Mouse (Mus musculus) bone marrow, adult 2 months (tissue): ENCODE measurements at regions not wholly inside any gene's neighbourhood (a gene's known extent, or its start where the extent isn't known, plus 50 kb on each side); places are given as distances from the start of the nearest gene placed in this dataset.

Experiments used
- H3K27ac ChIP-seq: fragments of 200-500 bp; 2 replicates; pipeline ENCODE4 v1.5.1; 2012; ENCODE audit warnings: low read depth, mild to moderate bottlenecking, control low read depth, inconsistent platforms, low read length; ENCODE audit not compliant: control insufficient read depth, poor library complexity, insufficient read depth
- H3K4me1 ChIP-seq: fragments of 200-500 bp; 2 replicates; pipeline ENCODE4 v1.6.1; 2011; ENCODE audit warnings: low read length; ENCODE audit not compliant: control insufficient read depth, insufficient read depth
- H3K4me3 ChIP-seq: fragments of 200-500 bp; replicated peaks from 2 replicates; pipeline ENCODE3; 2011; ENCODE audit warnings: mild to moderate bottlenecking, low read depth, low read length, control low read depth; ENCODE audit not compliant: control insufficient read depth
- CTCF ChIP-seq: fragments of 200-500 bp; IDR thresholded peaks from 2 replicates; pipeline ENCODE4 v1.5.1; 2011; ENCODE audit warnings: low read length, control low read depth; ENCODE audit not compliant: control insufficient read depth, insufficient read depth
- POLR2A ChIP-seq: fragments of 200-500 bp; IDR thresholded peaks from 2 replicates; pipeline ENCODE4 v1.6.1; 2011; ENCODE audit warnings: low read depth, mild to moderate bottlenecking, control low read depth, low read length, borderline replicate concordance; ENCODE audit not compliant: control insufficient read depth
- WGBS: fragments of 180-500 bp; shearing (Covaris S2); methylation state at CpG from one replicate; pipeline ENCODE4 v1.1.7; 2018; 5-methylcytosine and 5-hydroxymethylcytosine counted together

DNA sequence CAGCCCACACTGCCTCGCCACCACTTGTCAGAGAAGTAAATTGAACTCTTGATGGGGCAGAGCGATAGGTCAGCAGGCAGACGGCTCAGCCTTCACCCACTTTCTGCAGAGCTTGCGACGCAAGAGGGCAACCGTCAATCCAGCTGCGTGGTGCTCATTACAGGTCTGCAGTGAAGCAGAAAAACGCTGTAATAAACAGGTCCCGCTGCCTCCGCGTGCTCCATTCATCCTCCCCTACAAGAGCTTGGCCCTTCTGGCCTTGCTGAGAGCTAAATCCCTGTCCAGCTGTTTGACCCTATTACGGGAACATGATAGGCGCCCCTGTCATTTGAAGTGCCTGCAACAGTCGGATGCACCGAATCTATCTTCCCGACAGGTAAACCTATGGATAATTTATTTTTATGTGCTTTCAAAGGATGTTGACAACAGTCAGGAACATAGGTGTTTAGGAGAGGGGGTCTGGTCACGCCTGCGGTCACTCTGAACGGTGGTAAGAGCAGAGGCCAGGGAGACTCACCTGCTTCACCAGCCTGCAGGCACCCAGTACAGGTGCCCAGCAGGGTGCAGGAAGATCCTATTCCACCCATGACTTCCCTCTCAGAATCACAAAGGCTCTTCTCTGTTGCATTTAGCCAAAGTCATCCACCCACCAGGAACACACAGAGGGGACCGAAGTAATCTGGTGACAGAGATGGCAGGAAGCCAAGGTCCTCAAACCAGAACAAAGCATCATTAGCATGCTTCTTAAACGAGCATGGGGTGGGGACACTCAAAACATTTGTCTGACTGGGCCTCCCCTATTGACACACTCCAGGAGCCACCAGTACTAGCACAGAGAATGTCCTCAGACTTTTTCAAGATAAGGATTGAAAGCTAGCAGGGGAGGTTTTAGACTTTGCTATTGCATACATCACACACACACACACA is 464.1 kb upstream of the Mgmt start:
- Histone ChIP-seq H3K4me1 (no peaks in the 10 kb centered on the region), H3K4me3 (no peak overlapping the region), H3K27ac (no peak overlapping the region)
- 73% methylated on average over 21 of the region's 21 CpGs for WGBS
- TF ChIP-seq POLR2A (no peak), CTCF (no peak)

DNA sequence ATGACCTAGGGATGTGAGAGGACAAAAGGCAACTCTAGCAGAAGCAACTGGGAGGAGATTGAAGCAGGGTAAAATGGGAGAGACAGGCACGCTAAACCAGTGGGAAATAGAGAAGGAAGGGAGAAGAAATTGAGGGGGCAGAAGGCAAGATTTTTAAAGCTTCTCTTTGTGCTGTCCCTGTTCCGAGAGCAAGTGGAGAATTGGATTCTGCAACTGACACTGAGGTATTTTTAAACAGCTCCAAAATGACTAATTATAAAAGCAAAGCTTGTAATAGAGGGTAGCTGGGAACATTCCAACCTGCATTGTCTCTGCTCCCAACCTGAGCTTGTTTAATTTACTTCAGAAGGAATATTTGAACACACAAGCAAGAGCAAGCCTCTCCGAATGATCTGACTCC is 460.7 kb upstream of the Mgmt start:
- Histone ChIP-seq H3K27ac (no peak overlapping the region), H3K4me1 (no peaks in the 10 kb centered on the region), H3K4me3 (no peak overlapping the region)
- 76% methylated on average over 3 of the region's 3 CpGs for WGBS
- TF ChIP-seq POLR2A = no peak
- no peak for TF ChIP-seq CTCF

DNA sequence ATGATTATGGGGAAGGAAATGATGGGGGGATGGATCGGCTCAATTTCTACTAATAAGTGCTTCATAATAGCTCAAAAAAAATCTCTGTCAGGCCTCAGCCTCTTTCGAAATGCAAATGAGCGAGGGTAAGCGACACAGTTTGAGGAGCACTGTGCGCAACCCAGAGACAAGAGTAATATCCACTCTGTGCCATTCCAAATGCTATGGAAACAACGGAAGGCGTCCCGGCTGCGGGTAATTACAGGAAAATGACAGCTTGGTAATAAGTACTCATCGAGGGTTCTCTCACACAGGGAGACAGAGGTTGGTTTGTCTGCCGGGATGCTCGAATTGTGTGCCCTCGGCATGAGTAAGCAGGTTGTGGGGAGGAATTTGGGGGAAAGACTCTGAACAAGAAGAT is 459.9 kb upstream of the Mgmt start:
- Histone ChIP-seq H3K4me3 (no peak overlapping the region), H3K27ac (no peak overlapping the region), H3K4me1 (no peaks in the 10 kb centered on the region)
- TF ChIP-seq CTCF (no peak), POLR2A (no peak)
- 86% methylated on average over 13 of the region's 13 CpGs for WGBS

DNA sequence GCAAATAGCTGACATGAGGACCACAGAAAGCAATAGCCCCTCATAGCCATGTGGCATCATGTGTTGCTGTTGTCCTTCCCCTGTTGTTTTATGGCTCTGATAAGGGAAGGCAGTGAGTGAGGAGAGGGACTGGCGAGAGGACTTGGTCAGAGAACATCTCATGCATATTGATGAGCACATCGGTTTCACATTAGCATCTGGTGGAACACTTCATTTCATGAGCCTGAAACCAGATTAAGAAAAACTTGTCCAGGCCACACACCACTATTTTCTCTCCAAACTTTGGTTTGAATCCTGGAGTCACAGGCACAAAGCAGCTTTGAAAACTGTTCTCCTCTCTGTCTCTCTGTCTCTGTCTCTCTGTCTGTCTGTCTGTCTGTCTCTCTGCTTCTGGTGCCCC is 451.0 kb upstream of the Mgmt start:
- 62% methylated on average over 2 of the region's 2 CpGs for WGBS
- H3K27ac ChIP-seq = no peak overlapping the region
- no peaks in the 10 kb centered on the region for H3K4me1 ChIP-seq
- TF ChIP-seq POLR2A = no peak
- no peak for TF ChIP-seq CTCF
- no peak overlapping the region for H3K4me3 ChIP-seq

DNA sequence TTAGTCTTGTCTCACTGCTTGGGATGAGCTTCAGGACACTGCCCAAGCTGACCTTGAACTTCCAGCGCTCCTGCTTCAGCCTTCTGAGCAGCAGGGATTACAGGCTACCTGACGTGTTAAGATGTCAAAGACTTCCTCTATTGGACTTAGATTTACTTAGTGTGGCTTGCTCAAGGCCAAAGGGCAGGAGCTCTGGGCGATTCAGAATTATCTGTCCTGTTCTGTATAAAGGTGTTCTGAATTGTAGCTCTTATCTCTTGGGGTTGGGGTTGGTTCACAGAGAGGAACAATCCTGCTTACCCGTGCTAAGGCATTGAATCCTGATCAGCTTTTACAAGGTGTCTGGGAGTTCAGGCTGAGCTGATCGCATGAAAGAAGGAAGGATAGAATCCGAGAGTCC is 449.3 kb upstream of the Mgmt start:
- Histone ChIP-seq H3K27ac (no peak overlapping the region), H3K4me3 (no peak overlapping the region), H3K4me1 (no peaks in the 10 kb centered on the region)
- no peak for TF ChIP-seq CTCF
- no peak for TF ChIP-seq POLR2A
- 69% methylated on average over 6 of the region's 6 CpGs for WGBS

DNA sequence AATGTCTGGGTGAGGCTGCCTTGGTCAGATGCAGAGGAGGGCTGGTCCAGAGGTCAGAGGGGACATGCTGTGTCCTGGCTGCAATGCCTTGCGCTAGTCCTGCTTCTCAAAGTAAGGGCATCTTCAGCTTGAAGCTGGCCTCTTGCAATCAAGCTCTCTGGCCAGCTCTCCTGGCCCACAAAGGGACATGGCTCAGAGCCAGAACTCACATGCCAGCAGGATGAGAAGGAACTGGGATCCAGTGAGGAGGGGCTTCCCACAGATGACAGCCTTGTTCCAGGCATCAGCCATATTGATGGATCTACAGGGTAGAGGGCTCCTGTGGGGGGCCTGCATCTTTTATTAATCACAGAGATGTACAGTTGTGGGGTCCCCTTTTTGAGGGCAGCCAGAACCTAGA is 445.1 kb upstream of the Mgmt start:
- H3K4me3 ChIP-seq = no peak overlapping the region
- H3K4me1 ChIP-seq = no peaks in the 10 kb centered on the region
- WGBS = 85% methylated on average over 1 of the region's 1 CpGs
- TF ChIP-seq POLR2A (no peak), CTCF (no peak)
- no peak overlapping the region for H3K27ac ChIP-seq

DNA sequence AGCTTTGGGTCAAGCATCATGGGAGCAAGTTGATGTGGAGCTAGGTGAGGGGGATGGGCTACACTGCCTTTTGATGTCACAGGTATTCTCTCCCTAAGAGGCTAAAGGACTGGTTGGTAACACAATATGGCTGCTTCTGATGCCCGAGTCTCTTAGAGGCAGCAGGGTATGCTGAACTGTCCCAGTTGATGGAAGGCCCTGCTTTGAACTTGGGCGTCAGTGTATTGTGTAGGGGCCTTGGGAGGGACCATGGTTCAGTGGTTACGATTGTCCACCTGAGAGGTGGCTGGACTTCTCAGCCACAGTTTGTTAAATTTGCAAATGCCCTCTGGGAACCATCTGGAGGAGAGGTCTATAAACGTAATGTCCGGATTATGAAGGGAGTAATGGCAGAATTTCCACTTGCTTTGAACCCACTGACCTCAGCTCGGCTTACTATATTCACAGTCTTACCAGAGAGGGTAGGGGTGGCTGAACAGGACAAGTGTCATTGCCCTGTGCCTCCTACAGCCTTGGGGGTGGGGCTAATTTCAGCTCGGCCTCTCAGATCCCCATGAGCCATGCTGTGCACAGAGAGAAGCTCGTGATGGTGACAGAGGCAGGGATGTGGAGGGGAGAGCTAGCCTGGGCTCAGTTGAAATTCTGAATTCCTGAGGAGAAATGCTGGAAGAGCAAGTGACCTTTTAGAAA is 442.6 kb upstream of the Mgmt start:
- TF ChIP-seq POLR2A (no peak), CTCF (no peak)
- Histone ChIP-seq H3K27ac (no peak overlapping the region), H3K4me1 (no peaks in the 10 kb centered on the region), H3K4me3 (no peak overlapping the region)
- WGBS = 68% methylated on average over 8 of the region's 8 CpGs

DNA sequence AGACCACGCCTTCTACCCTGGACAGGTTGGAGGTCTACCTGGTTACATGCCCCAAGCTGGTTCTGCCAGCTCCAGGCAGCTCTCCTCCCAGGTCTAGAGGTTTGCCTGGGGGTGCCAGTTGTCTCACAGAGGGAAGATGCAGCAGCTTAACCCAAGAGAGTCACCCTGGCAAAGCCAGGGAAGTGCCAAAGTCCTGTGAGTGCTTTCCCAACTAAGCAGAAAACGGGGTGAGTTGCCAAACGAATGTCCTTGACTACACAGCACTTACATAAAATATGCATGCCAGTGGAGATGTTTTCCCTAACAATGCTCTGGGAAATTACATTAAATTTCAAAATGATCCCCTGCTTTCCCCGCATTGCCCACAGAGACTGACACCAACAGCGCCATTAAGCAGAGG is 441.9 kb upstream of the Mgmt start:
- TF ChIP-seq CTCF (no peak), POLR2A (no peak)
- WGBS = 82% methylated on average over 5 of the region's 5 CpGs
- no peaks in the 10 kb centered on the region for H3K4me1 ChIP-seq
- no peak overlapping the region for H3K27ac ChIP-seq
- no peak overlapping the region for H3K4me3 ChIP-seq
